Mouse (Mus musculus): Measurements from ENCODE around the gene Sgsh.

Sgsh gene

DNA sequence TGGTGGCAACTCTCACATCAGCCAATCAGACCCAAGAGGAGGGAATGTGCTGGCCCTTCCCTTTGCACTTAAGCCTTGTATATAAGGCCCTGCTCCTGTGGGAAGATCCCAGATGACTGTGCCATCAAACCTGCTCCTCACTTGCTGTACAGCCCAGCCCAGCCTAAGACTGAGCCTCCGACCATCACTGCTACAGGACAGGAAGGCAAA is 47.8 kb downstream of the Sgsh start, which contains the start of gene Card14:
Gene Card14 (plus strand): TSS at position 111 of the 210 bp plus-strand sequence.
- DNase-seq (ENCODE audit: low spot score in 2 of 2) = no peak

DNA sequence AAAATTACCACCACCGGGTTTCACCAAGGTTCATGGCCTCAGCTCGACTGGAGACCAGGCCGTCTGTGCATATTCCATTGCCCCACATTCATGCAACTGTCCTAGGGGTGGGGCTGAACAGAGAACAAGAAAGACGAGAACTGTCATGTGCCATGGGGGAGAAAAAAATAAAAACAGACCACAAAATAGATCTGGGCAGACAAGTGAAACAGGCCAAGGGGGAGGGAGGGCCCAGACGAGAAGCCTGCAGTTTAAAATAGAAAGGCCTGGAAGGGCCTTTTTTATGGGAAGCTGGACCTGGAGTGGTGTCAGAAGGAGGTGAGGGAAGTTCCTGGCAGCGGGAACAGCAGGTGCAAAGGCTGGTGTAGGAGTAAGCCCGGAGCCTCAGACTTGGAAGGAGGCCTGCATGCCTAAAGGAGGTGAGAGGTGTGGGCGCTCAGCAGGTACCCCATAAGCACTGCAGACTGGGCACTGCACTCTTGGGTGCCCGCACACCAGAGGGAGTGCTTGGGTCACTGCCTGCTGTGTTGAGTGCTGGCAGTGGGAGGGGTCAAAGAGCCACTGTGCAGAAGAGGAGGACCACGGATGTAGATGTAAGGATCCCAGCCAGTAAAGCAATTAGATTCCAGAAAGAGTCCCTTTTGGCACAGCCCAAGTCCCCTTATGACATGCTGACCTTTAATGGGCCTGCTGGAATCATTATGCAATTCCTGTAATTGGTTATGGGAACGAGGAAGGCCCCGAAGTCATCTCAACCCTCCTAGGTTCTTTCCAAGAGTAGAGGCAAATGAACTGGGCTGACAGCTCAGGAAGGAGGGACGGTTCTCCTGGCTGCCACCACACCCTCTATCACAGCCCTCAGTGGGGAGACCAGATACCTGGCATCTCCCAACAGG is 48.3 kb downstream of the Sgsh start:
- no peak for DNase-seq (ENCODE audit: low spot score in 2 of 2)

DNA sequence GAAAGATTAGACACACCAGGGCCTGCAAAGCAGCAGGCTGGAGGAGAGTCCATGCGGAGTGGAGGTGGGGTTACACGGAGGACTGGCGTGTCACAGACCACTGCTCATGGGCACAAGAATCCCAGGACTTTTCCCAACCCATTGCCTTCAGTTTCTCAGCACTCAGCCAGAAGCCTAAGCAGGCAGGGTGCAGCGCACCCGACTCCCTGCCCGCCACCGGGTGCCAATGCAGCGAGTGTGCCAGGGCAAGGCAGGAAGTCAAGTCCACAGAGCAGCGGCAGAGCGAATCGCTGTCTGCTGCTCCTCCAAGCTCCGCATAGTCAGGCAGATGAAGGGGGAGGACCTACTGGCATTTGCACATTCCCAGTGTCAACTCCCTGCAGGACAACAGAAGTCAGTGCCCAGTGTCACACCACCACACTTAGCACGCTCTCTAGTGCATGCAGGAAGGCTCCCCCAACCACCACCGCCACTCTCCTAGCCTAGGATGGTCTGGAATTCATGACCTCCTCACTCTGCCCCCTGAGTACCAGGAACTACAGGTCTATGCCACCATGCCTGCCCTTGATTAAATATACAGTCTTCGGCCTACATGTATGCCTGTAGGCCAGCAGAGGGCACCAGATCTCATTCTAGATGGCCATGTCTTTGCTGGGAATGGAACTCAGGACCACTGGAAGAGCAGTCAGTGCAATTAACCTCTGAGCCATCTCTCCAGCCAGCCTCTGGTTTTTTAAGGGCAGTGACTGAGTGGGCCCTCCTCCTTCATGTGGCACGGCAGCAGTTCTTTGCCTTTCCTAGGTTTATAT is 50.2 kb downstream of the Sgsh start:
- DNase-seq (ENCODE audit: low spot score in 2 of 2) = peak; percentile 25 to 50

DNA sequence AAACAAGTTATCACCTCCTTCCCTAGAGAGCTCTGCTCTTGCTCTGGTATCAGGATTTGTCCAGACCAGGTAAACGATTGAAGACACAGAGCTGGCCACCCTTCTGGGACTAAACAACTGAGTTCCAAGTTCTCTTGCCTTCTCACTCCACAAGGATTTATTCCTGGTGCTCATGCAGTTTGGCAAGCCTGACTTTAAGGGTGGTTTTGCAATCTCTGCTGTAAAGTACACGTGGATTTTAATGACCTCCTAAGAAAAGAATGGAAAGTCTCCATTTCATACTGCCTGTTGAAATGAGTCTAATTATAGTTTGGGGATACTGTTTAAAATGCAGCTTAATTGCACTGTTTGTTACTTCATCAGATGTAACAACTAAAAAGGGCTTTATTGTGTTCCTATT is 54.4 kb downstream of the Sgsh start:
- no peak for DNase-seq (ENCODE audit: low spot score in 2 of 2)

DNA sequence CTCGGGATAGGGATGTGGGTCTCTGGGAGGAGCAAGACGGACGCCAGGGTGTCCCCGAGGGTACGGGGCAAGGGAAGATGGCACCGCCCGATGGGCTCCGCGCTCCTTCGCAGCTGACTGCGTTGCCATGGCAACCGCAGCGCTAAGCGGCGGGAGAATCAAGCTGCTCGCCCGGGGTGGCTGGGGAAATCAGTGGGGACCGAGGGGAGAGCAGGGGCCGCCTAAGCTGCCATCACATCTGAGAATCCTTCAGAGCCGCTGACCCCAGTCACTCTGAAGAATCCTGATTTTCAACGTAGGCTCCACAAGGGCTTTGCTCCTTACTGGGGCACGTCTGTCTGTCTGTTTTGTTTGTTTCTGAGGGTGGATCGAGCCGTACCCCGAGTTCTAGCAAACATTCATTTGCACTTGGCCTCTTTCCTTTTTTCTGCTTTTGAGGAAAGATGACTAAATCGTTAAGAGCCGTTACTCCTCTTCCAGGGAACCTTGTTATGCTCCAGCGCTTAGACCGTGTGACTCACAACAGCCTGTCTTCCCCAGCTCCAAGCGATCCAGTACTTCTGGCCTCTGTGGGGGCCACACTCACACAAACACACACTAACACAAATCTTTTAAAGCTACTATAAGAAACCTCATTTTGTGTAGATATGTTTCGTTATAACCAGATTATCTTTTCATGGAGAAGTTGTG is 54.9 kb downstream of the Sgsh start:
- DNase-seq (ENCODE audit: low spot score in 2 of 2) = no peak

DNA sequence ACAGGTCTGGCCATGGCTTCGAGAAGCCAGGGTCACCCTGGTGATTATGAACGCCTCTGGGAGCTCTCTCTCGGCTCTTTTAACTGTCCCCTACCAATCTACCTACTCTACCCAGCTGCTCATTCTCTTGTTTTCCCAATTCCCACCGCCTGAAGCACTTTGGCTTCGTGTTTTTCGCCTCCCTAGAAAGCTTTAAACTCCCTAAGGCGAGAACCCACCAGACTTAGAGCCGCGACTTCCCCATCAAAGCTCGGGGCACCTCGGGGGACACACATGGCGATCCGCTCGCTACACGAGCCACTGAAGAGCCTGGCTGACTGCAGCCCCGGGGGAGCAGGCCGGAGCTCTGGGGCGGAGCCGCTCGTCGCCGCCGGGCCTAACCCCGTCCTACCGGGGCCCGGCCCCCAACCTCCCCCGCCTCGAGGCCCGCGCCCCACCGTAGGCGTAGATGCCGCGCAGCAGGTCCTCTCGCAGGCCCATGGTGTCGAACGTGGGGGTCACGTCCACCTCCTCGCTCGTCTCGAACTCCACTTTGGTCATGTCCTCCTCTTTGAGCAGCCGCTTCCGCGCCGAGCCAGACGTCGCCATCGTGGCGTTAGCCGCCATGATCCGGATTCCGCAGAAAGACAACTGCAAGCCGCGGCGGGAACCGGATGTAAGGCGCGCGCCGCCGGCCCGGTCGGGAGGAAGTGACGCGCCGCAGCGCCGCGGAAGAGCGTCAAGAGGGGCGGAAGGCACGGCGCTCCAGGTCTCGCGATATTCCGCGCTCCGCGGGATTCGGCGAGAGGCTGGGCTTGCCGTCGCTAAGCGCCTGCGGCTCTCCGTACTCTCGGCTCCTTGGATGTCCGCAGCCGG is 55.7 kb downstream of the Sgsh start, which contains the start of gene Eif4a3:
Gene Eif4a3 (minus strand): TSS at position 699 of the 855 bp plus-strand sequence.
- DNase-seq (ENCODE audit: low spot score in 2 of 2) = peak; percentile 93 to 98

DNA sequence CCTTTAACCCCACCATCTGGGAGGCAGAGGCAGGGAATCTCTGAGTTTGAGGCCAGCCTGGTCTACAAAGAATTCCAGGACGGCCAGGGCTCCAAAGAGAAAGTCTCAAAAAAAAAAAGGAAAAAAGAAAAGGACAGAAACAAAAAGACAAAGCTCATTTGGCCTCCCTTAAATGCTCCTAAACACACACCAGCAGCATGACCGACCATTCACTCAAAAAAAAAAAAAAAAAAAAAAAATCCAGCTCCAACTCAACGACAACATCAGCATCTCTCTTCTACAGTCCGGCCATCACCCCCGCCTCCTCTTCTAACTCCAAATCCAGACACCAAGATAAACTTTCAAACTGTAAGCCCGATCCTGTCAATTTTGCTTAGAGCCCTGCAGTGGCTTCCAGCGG is 56.4 kb downstream of the Sgsh start:
- no peak for DNase-seq (ENCODE audit: low spot score in 2 of 2)

DNA sequence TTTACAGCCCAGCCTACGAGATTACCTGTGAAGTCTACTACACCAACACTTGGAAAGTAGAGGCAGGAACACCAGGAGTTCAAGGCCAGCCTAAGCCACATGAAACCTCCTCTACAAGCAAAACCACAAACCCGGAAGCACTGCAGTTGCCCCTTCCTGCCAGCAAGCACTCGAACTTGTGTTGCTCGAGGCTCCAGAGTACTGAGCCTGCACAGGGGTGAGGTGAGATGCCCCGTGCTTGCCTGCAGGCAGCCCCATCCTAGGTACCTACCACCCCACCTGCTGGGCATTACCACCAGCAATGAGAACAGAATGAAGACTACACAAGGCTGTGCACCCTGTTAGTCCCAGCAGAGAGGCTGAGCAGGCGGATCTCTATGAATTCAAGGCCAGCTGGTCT is 57.3 kb downstream of the Sgsh start:
- DNase-seq (ENCODE audit: low spot score in 2 of 2) = peak in 1 of 2 experiments; percentile 22

All from thymus, postnatal 10 days (tissue).